Mouse (Mus musculus) MEL (cell line): Measurements from ENCODE around the gene Rnf5.

Experiments
- CTCF ChIP-seq, 3 experiments: IDR thresholded peaks in 2 of 3; conservative IDR thresholded peaks in 1 of 3; 2 replicates each; pipeline ENCODE4 v1.5.1; 2011 to 2012; ENCODE audit warnings: low read length in 3 of 3, low read depth in 2 of 3, mild to moderate bottlenecking in 2 of 3, improper control_type of control experiment in 1 of 3, inconsistent platforms in 1 of 3, mixed read lengths in 1 of 3, moderate library complexity in 1 of 3; ENCODE audit not compliant: control insufficient read depth in 1 of 3, insufficient read depth in 1 of 3, poor library complexity in 1 of 3, severe bottlenecking in 1 of 3
- ELF1 ChIP-seq: IDR thresholded peaks from 2 replicates; pipeline ENCODE4 v1.6.1; 2014; ENCODE audit warnings: low read depth, mild to moderate bottlenecking, inconsistent platforms, low read length, improper control_type of control experiment, moderate library complexity
- ETS1 ChIP-seq: IDR thresholded peaks from 2 replicates; pipeline ENCODE4 v1.6.1; 2012; ENCODE audit warnings: low read depth, mild to moderate bottlenecking, inconsistent platforms, low read length, improper control_type of control experiment, moderate library complexity
- GABPA ChIP-seq: IDR thresholded peaks from 2 replicates; pipeline ENCODE4 v1.6.1; 2012; ENCODE audit warnings: low read depth, mild to moderate bottlenecking, inconsistent platforms, low read length, improper control_type of control experiment, moderate library complexity
- GATA1 ChIP-seq: IDR thresholded peaks from 2 replicates; pipeline ENCODE4 v1.6.1; 2011; ENCODE audit warnings: low read depth, low read length, improper control_type of control experiment
- HCFC1 ChIP-seq: IDR thresholded peaks from 2 replicates; pipeline ENCODE4 v1.6.1; 2012; ENCODE audit warnings: low read depth, mild to moderate bottlenecking, inconsistent platforms, low read length, improper control_type of control experiment, moderate library complexity
- MAZ ChIP-seq: IDR thresholded peaks from 2 replicates; pipeline ENCODE4 v1.6.1; 2012; ENCODE audit warnings: low read depth, mild to moderate bottlenecking, inconsistent platforms, low read length, improper control_type of control experiment
- MYC ChIP-seq: IDR thresholded peaks from 2 replicates; pipeline ENCODE4 v1.6.1; 2011; ENCODE audit warnings: low read depth, mild to moderate bottlenecking, low read length, improper control_type of control experiment, moderate library complexity
- POLR2A ChIP-seq, 2 experiments: IDR thresholded peaks; 2 replicates each; pipeline ENCODE4 v1.6.1; 2011 to 2012; ENCODE audit warnings: low read length in 2 of 2, mild to moderate bottlenecking in 2 of 2, control low read depth in 1 of 2, improper control_type of control experiment in 1 of 2, low read depth in 1 of 2, moderate library complexity in 1 of 2; ENCODE audit not compliant: control insufficient read depth in 1 of 2, insufficient read depth in 1 of 2, poor library complexity in 1 of 2
- POLR2AphosphoS5 ChIP-seq: IDR thresholded peaks from 2 replicates; pipeline ENCODE4 v1.6.1; 2012; ENCODE audit warnings: low read depth, borderline replicate concordance, mild to moderate bottlenecking, inconsistent platforms, low read length, moderate library complexity, mixed read lengths
- ZC3H11A ChIP-seq: IDR thresholded peaks from 2 replicates; pipeline ENCODE4 v1.6.1; 2012; ENCODE audit warnings: low read depth, mild to moderate bottlenecking, inconsistent platforms, low read length, improper control_type of control experiment
- ZMIZ1 ChIP-seq: IDR thresholded peaks from 2 replicates; pipeline ENCODE4 v1.6.1; 2012; ENCODE audit warnings: low read depth, mild to moderate bottlenecking, inconsistent platforms, low read length, improper control_type of control experiment, moderate library complexity

DNA sequence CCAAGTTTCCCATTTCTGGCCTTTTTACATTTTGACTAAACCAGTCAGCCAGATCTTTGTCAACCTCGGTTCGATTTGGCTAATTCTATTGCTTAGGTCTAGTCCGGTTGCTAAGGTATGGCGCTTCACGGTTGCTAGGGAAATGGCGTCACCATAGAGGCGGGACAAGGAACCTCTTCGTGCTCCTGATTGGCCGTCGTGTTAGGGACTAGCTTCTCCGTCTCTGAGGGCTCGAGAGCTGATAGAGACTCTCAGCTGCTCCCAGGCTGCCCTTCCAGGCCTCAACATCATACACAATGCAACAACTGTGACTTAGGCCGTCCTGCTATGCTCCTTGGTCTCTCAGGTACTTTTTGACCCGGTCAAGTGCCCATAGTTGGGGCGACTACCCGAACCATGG, 41.1 kb upstream of the Rnf5 start, which contains the start of gene Fkbpl:
- TF ChIP-seq ZC3H11A (no peak), POLR2AphosphoS5 (no peak), CTCF (IDR thresholded peaks at IDR 0.05 in 2 of 3, conservative IDR thresholded peaks at IDR 0.05 in 1 of 3; ENCODE audit: control insufficient read depth in 1 of 3, insufficient read depth in 1 of 3, low read depth in 2 of 3, low read length in 3 of 3, poor library complexity in 1 of 3, severe bottlenecking in 1 of 3) (no peak), MYC (no peak), GATA1 (0 out of 2 replicates have a peak, but pooled peaks have one; percentile 13), POLR2A (IDR thresholded peaks at IDR 0.05; ENCODE audit: control insufficient read depth in 1 of 2, insufficient read depth in 1 of 2, low read depth in 1 of 2, low read length in 2 of 2, poor library complexity in 1 of 2) (peak; percentile 68 to 72; a peak in 3 of 4 replicates), MAZ (0 out of 2 replicates have a peak, but pooled peaks have one; percentile 12), ETS1 (no peak; the same call in none of the 2 replicates), ELF1 (peak; percentile 78), GABPA (no peak), ZMIZ1 (0 out of 2 replicates have a peak, but pooled peaks have one; percentile 29), HCFC1 (peak; percentile 92)
